Mouse (Mus musculus) heart, embryonic 11.5 days (tissue): ENCODE measurements around the gene Zmynd10. TPM values are rescaled to one million over a fixed set of nuclear protein-coding genes. Genes with fewer than 3 reads are reported as not detected.

Experiments
- ATAC-seq: fragments of 200-750 bp; cut with Nextera tagmentation; replicated peaks from 2 replicates; pipeline ENCODE4 v1.8.0; 2017; ENCODE audit warnings: moderate library complexity; ENCODE audit not compliant: insufficient number of reproducible peaks, low FRiP score, low TSS enrichment
- H3K27ac ChIP-seq: fragments of 300-500 bp; sonication (generic); 2 replicates; pipeline ENCODE4 v1.5.1; 2014; ENCODE audit warnings: mild to moderate bottlenecking, low read depth, low read length
- H3K27me3 ChIP-seq: fragments of 300-500 bp; sonication (generic); 2 replicates; pipeline ENCODE4 v1.6.1; 2014; ENCODE audit warnings: mild to moderate bottlenecking, low read length, mixed read lengths; ENCODE audit not compliant: control insufficient read depth, insufficient read depth
- H3K36me3 ChIP-seq: fragments of 300-500 bp; sonication (generic); 2 replicates; pipeline ENCODE4 v1.6.1; 2014; ENCODE audit warnings: mild to moderate bottlenecking, low read length, moderate library complexity, mixed read lengths; ENCODE audit not compliant: control insufficient read depth, insufficient read depth
- H3K4me1 ChIP-seq: fragments of 300-500 bp; sonication (generic); 2 replicates; pipeline ENCODE4 v1.6.1; 2014; ENCODE audit warnings: low read length; ENCODE audit not compliant: control insufficient read depth, insufficient read depth
- H3K4me2 ChIP-seq: fragments of 300-500 bp; sonication (generic); 2 replicates; pipeline ENCODE4 v1.6.1; 2014; ENCODE audit warnings: mild to moderate bottlenecking, moderate library complexity
- H3K4me3 ChIP-seq: fragments of 300-500 bp; sonication (generic); 2 replicates; pipeline ENCODE4 v1.5.1; 2014; ENCODE audit warnings: low read depth, low read length
- H3K9ac ChIP-seq: fragments of 300-500 bp; sonication (generic); 2 replicates; pipeline ENCODE4 v1.6.1; 2014; ENCODE audit warnings: mild to moderate bottlenecking, low read depth, low read length, moderate library complexity
- H3K9me3 ChIP-seq: fragments of 300-500 bp; sonication (generic); replicated peaks from 2 replicates; pipeline ENCODE4 v1.6.1; 2016; ENCODE audit warnings: low read length; ENCODE audit not compliant: control insufficient read depth
- WGBS: fragments of 180-500 bp; shearing (Covaris S2); extraction: QIAGEN DNeasy Blood & Tissue Kit; methylation state at CpG from one replicate; pipeline ENCODE4 v1.1.7; 2014; ENCODE audit not compliant: insufficient replicate concordance; 5-methylcytosine and 5-hydroxymethylcytosine counted together
- polyA plus RNA-seq: library from polyadenylated mRNA; unstranded; fragments of >200 nt; fragmentation: Nextera tagmentation; extraction: Ambion mirVana; gene quantifications from 2 replicates; pipeline ENCODE4 v1.2.1, GENCODE M21; 2014

The Zmynd10 gene
- polyA plus RNA-seq, 1 experiment from 2014 or later = not detected

DNA sequence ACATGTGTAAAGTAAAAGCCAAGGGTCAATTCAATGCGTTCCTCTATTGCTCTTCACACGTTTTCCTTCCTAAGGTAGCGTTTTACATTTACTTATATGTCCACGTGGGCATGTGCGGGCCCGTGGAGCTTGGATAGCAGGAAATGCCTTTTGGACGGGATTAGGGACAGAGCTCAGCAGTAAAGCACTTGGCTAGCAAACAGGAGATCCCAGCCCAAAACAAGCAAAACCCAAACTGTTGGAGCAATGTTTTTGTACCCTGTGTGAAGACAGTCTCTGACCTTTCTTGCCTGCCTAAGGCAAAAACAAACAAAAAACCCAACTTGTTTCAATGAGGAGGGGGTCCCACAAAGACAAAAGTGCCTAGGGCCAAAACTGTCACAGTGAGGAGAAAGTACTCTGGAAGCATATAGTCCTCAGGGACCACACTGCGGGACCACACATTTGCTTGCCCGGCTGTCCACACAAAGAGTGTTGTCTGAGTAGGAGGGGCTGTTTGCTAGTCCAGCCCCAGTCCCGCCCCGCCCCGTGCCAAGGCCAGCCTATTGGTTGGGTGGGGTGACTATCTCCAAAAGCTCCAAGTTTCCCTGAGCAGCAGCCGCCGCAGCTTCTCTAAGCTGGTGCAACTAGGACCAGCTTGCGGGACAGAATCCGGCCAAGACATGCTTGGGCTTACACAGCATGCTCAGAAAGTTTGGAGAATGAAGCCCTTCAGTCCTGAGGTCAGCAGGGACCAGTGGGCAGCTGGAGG lies 29.4 kb downstream of the Zmynd10 start, which contains the start of gene Hyal1:
Hyal1 (plus strand) TSS at position 571 of the 751 bp plus-strand sequence.
- Histone ChIP-seq H3K27me3 (no peaks in the 10 kb centered on the region), H3K4me2 (peak within 1 kb of the TSS; percentile 64), H3K9me3 (no peaks in the 10 kb centered on the region), H3K27ac (no peak within 1 kb of the TSS), H3K4me3 (peak within 1 kb of the TSS; percentile 27), H3K4me1 (peaks cover 23% of the 10 kb centered on the region), H3K36me3 (peaks cover 12% of the 10 kb centered on the region), H3K9ac (peak within 1 kb of the TSS; percentile 60)
- 25% methylated on average over 16 of the region's 16 CpGs for WGBS
- peak; percentile 74 for ATAC-seq

GRCm38 (mm10) chr9:107577871-107578270 lies 30.8 kb downstream of the Zmynd10 start:
- H3K4me1 ChIP-seq = peaks cover 19% of the 10 kb centered on the region
- peaks cover 5% of the 10 kb centered on the region; the same call in 1 of the 2 replicates for H3K36me3 ChIP-seq
- H3K4me2 ChIP-seq = no peak overlapping the region
- H3K4me3 ChIP-seq = no peak overlapping the region
- ATAC-seq = no peak
- no peak overlapping the region for H3K9ac ChIP-seq
- no peaks in the 10 kb centered on the region for H3K9me3 ChIP-seq
- no peaks in the 10 kb centered on the region for H3K27me3 ChIP-seq
- WGBS = 87% methylated on average over 10 of the region's 10 CpGs
- H3K27ac ChIP-seq = no peak overlapping the region

DNA sequence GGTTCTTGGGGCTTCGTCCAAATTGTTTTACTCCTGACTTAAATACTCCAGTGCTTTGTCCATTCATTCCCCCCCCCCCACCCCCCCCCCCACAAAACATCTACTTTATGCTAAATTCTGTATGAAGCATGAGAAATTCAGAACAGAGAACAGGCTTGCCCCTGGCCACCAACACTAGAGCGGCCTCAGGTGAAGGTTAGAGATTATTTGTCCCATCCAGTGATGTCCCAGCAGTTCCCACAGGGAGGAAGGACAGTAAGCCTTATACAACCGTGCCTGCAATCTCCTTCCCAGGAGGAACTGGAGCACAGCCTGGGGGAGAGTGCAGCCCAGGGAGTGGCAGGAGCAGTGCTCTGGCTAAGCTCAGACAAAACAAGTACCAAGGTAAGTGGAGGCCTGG lies 31.5 kb downstream of the Zmynd10 start, which contains the start of gene Naa80:
Naa80 (plus strand) TSS at position 301 of the 400 bp plus-strand sequence.
- Histone ChIP-seq H3K27ac (no peak within 1 kb of the TSS; the same call in 1 of the 2 replicates), H3K4me3 (no peak within 1 kb of the TSS), H3K27me3 (no peaks in the 10 kb centered on the region), H3K9ac (no peak within 1 kb of the TSS), H3K4me1 (peaks cover 19% of the 10 kb centered on the region), H3K4me2 (no peak within 1 kb of the TSS), H3K36me3 (peaks cover under 1% of the 10 kb centered on the region; the same call in 1 of the 2 replicates), H3K9me3 (no peaks in the 10 kb centered on the region)
- ATAC-seq = no peak
- 74% methylated on average over 3 of the region's 3 CpGs for WGBS

DNA sequence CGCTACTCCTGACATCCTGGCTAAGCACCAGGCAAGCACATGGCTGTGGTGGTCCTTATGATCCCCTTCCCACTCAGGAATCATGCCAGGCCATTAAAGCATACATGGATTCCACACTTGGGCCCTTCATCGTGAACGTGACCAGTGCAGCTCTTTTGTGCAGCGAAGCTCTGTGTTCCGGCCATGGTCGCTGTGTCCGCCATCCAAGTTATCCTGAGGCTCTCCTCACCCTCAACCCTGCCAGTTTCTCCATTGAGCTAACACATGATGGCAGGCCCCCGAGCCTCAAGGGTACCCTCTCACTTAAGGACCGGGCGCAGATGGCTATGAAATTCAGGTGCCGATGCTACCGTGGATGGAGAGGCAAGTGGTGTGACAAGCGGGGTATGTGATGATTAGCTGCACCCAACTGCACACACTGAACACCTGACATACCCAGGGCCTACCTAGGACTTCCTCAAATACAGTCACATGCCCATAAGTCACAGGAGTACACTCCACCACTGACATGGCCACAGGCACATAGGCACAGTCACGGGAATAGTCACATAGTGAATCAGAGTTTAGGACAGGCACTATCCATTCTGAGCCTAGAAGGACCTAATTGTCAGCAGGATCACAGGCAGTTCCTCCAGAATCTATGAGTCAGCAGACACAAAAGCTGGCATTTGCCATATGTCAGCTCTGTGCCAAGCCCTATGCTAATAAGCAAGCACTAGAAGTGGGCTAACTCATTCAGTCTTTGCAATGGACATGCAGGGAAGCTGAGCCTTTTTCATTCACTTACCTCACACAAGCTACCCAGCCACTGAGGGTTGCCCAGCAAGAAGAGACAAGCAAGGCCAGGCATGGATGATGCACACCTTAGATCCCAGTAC lies 32.2 kb downstream of the Zmynd10 start:
- no peak overlapping the region for H3K4me3 ChIP-seq
- no peak for ATAC-seq
- H3K36me3 ChIP-seq = no peaks in the 10 kb centered on the region; the same call in 1 of the 2 replicates
- peaks cover 19% of the 10 kb centered on the region for H3K4me1 ChIP-seq
- no peaks in the 10 kb centered on the region for H3K9me3 ChIP-seq
- no peak overlapping the region for H3K4me2 ChIP-seq
- no peak overlapping the region for H3K9ac ChIP-seq
- WGBS = 91% methylated on average over 14 of the region's 14 CpGs
- H3K27ac ChIP-seq = no peak overlapping the region; the same call in 1 of the 2 replicates
- H3K27me3 ChIP-seq = no peaks in the 10 kb centered on the region

DNA sequence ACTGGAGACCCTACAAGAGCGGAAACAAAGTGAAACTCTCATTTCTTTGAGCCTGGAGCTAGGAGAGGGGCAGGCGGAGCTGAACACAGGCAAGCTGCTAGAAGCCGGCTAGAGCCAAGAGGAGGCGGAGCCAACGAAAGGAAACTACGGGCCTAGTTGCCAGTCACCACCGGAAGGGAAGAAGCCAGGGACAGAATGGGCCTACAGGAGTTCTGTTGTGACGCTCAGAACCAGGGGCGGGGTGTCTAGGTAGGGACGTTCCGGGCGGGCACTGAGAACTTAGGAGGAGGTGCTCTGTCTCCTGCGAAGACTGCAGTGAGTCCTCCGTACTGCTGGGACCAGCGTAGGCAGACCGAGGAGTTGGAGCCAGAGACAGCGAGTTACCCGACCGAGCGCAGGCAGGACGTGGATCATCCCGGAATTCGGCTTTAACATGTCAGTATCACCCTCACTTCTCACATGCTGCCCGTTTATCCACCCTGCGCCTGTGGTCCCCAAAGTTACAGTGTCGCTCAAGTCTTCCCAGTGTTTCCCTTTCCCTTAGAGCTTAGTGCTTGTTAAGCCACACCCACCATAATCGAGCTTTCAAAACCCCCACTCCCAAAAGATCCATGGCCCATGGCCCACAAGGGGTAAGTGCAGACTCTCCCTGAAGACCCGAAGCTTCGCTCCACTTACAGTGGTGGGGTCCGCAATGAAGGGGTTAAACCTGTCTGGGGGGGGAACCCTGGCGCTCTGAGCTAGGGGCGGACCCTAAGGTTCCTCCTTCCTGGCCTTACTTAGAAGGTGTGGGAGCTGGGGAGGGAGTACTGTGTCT lies 33.6 kb downstream of the Zmynd10 start, which contains the start of gene Hyal3:
Hyal3 (plus strand) TSS at position 318 of the 817 bp plus-strand sequence.
- Histone ChIP-seq H3K4me3 (peak within 1 kb of the TSS; percentile 67), H3K9ac (peak within 1 kb of the TSS; percentile 89), H3K4me2 (peak within 1 kb of the TSS; percentile 96), H3K4me1 (peaks cover 19% of the 10 kb centered on the region), H3K27me3 (no peaks in the 10 kb centered on the region), H3K27ac (peak within 1 kb of the TSS; percentile 87), H3K36me3 (no peaks in the 10 kb centered on the region; the same call in 1 of the 2 replicates), H3K9me3 (no peaks in the 10 kb centered on the region)
- WGBS = under 1% methylated on average over 32 of the region's 32 CpGs
- peak; percentile 58 for ATAC-seq

DNA sequence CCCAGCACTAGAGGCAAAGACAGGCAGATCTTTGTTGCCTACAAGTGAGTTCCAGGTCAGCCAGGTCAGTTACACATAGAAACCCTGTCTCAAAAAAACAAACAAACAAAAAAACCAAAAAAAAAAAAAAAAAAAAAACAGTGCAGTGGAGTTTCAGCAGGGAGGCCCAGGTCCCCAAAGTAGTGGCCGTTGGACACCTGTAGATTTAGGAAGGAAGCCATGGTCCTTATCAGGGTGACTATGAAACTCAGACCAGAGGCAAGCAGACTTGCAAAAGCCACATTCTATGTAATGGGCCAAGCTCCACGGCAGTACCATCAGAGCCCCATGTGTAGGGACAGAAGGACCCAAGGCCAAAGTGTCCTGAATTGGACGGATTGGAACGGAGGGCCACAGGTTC lies 34.5 kb downstream of the Zmynd10 start:
- H3K27me3 ChIP-seq = no peaks in the 10 kb centered on the region
- no peaks in the 10 kb centered on the region; the same call in 1 of the 2 replicates for H3K36me3 ChIP-seq
- H3K9me3 ChIP-seq = no peaks in the 10 kb centered on the region
- peaks cover 16% of the 10 kb centered on the region for H3K4me1 ChIP-seq
- peak overlapping the region; percentile 67 for H3K4me3 ChIP-seq
- H3K4me2 ChIP-seq = peak overlapping the region; percentile 96
- peak overlapping the region; percentile 87 for H3K27ac ChIP-seq
- peak overlapping the region; percentile 89 for H3K9ac ChIP-seq
- 70% methylated on average over 4 of the region's 4 CpGs for WGBS
- ATAC-seq = no peak

DNA sequence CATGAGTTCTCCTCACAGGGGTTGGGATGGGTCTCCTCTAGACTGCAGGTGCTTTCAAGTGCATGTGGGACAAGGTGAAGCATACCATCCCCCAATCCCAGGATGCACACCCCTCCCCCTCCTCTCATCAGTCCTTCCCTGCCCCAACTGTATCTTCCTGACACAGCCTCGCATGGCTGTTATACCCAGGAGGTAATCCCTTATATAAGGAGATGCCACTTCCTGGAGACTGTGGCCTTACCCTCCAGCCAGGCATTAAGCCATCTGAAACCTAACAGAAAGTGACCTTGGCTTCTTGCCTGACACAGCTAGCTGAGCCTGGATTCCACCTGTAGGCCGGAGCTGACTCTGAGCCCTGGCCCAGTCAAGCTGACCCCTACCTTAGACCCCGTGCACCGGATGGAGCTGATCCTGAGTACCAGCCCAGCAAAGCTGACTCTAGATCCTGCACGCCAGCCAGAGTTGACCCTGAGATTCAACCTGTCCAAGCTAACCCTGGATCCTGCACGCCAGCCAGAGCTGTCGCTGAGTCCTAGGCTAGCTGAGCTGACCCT lies 35.5 kb downstream of the Zmynd10 start:
- Histone ChIP-seq H3K27ac (no peak overlapping the region), H3K4me2 (no peak overlapping the region), H3K36me3 (no peaks in the 10 kb centered on the region; the same call in 1 of the 2 replicates), H3K9me3 (no peaks in the 10 kb centered on the region), H3K9ac (no peak overlapping the region), H3K4me3 (no peak overlapping the region), H3K27me3 (no peaks in the 10 kb centered on the region), H3K4me1 (peaks cover 9% of the 10 kb centered on the region)
- no peak for ATAC-seq
- WGBS = 86% methylated on average over 7 of the region's 7 CpGs
